Mouse (Mus musculus): ENCODE data around the gene 5730480H06Rik. TPM values are rescaled to one million over a fixed set of nuclear protein-coding genes. Genes with fewer than 3 reads are reported as not detected.
A peak's percentile ranks its signal among the peaks of the same experiment; 100 is the strongest.

5730480H06Rik gene
- total RNA-seq (2021): 10 to 100 TPM; 19.3 to 20.5 TPM
- long read RNA-seq, experiment 1, transcript 5730480H06Rik-201 (9 exons, 1,616 nt): major isoform, 9 of 16 reads
- long read RNA-seq, experiment 1, partial matches to known transcripts: 0 of 16 reads
- long read RNA-seq, experiment 1, other reads (novel, unspliced or antisense): 5 of 16 reads
- long read RNA-seq, experiment 2, transcript 5730480H06Rik-201 (9 exons, 1,616 nt): major isoform, 8 of 9 reads
- long read RNA-seq, experiment 2, partial matches to known transcripts: 0 of 9 reads
- long read RNA-seq, experiment 2, other reads (novel, unspliced or antisense): 1 of 9 reads

DNA sequence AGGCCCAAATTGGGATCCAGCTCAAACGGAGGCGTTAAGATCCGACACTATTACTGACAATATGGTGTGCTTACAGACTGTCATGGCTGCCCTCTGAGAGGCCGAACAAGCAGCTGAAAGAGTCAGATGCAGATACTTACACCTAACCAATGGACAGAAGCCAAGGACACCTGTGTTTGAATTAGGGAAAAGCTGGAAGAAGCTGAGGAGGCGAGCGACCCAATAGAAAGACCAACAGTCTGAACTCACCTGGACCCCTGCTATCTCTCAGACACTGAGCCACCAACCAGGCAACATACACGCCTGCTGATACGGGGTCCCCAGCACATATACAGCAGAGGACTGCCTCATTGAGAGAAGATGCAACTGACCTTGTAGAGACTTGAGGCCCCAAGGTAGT lies at the start of gene 5730480H06Rik:
Gene 5730480H06Rik, plus strand, starts transcription at position 301 of the 400 bp plus-strand sequence.
- DNase-seq (ENCODE audit: low spot score in 2 of 2): no peak

DNA sequence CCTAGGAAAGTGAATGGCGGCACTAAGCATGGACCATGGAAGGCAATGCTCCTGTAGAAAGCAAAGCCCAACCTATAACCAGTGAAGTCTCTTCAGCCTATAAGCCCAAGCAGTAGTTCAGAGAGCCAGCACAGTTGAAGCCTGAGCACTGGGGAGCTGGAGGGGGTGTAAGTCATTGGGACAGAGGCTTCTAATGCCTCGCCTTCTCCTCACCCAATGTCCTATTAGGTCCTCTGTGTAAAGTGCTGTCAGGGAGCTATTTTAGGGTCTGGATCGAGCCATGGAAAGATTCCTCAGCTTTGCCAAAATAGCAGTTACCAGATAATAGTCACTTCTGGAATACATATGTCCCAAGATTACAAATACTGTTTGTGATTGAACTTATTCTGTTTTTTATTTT lies 26.6 kb upstream of the 5730480H06Rik start:
- no peak for DNase-seq (ENCODE audit: low spot score in 2 of 2)

DNA sequence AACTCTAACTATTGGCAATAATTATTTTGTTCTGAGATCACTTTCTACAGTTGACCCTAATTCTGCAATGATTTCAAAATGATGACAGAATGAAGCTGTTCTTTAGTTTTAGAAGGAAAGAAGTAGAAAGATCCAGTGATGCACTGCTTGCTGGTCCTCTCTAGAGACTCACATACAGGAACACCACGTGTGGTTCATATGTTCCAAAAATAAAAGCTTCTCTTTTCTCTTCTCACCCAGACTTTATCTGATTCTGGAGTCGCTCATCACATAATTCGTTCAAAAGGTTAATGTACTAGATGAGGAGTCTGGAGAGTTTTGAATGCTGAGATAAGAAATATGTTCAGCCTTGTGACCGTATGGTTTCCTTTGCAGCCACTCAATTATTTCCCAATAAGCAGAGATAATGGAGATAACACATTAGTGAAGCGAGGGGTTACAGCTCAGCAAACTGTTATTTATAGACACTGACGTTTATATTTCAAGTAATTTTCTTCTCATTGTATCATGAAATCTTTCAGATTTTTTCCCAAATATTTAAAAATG lies 12.6 kb upstream of the 5730480H06Rik start:
- no peak for DNase-seq (ENCODE audit: low spot score in 2 of 2)

DNA sequence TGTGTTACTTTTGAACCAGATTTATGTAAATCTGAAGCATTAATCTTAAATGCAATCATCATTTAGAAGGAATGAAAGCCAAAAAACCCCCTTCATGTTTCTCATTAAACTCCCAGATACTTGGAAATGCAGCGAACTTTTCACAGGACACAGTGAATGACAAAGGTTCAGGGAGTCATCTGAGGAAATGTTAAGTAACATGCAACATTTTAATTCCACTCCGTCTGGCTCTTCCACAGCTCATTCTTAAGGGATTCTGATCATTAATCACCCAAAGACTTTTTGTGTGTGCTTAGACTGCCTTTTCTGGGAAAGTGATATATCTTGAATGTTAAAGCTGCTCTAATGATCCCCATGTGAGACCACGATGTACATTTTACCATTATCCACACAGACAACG lies 7.2 kb upstream of the 5730480H06Rik start:
- DNase-seq (ENCODE audit: low spot score in 2 of 2): no peak

DNA sequence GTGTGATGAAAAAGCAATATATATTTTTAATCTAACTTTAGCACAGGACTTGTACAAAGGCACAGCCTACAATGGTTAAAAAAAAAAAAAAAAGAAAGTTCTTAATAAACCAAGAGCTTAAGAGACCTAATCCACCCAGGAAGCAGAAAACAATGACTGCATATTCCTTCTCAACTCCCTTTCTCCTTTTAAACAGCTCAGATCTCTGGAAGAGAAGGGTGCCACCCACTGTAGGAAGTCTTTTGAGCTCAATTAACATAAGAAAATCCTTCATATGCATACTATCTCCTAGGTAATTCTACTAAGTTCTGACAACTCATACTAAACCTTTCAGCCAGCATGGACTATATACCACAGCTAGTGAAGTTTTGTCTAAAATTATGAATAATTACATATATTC lies 1.5 kb upstream of the 5730480H06Rik start:
- DNase-seq (ENCODE audit: low spot score in 2 of 2): no peak

DNA sequence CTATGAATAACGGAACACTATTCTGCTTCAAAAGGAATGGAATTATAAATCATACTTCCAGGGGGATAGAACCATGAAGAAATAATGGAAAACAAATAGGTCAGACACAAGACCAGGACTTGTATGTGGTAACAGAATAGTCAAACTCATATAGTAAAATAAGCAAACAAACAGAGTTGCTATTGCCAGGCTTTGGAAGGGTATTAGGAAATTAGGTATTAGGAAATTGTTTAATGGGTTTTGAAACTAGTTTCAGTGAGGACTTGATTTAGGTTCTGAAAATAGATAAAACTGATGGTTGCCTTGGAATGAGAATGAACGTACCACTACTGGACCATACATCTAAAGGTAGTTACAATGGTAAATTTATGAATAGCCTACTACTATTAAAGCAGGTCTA lies 2.0 kb downstream of the 5730480H06Rik start:
- no peak for DNase-seq (ENCODE audit: low spot score in 2 of 2)

DNA sequence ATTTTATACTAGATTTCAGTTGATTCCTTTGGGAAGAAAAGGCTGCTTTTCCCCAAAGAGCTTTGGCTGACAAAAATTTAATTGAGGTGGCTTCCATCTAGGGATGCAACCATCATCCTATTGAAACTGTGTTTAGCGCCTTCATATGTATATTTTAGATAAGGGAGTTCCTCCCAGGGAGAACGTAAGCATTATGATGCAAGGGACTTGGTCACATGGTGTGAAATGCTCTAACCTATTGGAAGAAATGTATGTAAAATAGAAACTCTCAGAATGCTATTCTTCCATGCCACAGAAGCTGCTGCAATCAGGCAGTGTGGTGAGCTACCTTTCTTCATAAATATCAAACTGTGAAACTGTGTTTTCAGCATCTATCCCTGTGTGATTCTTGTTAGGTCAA lies 3.1 kb downstream of the 5730480H06Rik start:
- no peak for DNase-seq (ENCODE audit: low spot score in 2 of 2)

DNA sequence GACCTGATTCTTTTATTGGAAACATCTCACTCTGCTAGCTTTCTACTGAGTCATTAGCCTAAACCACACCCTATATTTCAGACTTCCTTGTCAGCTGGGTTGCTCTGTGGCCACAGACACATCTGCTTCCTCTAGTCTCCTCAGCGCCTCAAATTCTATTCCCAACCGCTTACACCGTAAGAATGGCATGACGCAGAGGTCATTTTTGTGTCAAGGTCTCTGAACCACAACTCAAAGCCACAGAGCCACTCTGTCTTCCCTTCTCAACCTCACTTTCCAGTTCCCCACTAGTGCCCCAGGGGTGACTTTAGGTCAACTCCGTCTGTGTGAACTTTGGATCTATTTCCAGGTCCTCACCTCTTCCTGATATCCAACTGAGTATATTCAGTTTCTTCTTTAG lies 3.7 kb downstream of the 5730480H06Rik start:
- DNase-seq (ENCODE audit: low spot score in 2 of 2): no peak

DNA sequence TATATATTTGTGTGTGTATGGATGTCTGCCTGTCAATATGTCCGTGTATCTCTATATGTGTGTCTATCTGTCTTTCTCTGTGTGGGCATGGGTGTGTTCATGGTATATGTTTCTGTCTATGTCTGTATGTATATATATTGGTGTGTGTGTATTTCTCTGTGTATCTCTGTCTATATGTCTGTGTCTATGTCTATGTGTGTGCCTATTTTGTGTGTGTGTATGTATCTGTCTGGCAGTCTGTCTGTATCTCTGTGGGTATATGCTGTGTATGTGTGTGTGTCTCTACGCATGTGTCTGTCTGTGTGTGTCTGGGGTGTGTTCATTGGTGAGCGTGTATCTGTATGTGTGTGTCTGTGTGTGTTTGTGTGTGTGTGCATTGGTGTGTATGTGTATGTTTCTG lies 5.7 kb downstream of the 5730480H06Rik start:
- DNase-seq (ENCODE audit: low spot score in 2 of 2): no peak

DNA sequence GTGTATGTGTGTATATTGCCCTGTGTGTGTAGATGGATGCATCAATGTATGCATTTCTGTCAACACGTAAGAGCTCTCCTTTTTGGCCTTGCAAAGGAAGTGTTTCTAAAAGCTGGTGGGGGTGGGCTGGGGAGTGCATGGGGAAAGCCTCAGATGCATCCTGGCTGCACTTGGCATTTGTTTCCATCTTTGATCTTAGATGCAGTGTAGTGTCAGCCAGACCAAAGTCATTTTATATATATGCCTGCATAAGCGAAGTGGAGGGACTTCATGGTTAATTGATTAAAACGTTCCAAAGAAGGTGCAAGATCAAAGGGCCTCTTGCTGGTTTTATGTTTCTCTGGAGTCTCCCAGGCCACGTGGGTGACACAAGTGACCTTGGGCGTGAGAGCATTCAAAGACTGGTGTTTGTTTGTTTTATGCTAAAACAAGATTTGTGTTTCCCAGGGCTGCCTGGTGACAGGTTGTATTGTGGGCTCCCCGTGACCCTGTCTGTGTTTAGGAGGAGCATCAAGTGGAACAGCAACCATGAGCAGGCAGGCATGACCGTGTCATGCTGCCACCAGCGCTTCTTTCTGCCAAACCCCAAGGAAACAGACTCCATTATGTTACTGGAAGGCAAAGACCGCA lies 6.2 kb downstream of the 5730480H06Rik start:
- no peak for DNase-seq (ENCODE audit: low spot score in 2 of 2)

DNA sequence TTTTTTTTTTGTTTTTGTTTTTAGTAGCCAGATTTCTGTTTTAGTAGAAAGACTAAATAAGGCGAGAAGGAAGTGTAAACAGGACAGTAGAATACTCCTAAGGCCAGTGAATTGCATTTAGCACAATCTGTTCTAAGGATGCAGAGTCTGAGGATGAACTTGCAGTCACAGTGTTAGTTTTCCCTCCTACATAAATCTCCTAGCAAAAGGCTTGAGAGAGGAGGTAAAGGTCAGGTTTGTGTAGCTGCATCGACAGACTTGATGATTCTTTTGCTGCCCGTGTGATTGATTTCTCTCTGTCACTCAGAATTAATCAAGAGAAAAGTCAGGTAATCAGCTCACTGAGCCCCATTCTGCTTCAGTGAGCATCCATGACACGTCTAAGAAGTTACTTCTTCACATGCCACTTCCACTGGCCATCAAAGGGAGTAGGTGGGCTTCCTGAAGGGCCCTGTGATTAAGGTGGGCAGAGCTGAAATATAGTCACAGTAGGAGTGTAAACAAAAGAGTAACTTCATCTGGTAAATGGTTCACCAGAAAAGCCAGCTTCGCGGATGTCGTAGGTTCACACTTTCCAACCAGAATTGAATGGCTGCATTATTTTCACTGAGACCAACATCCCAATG lies 13.2 kb downstream of the 5730480H06Rik start:
- no peak for DNase-seq (ENCODE audit: low spot score in 2 of 2)

DNA sequence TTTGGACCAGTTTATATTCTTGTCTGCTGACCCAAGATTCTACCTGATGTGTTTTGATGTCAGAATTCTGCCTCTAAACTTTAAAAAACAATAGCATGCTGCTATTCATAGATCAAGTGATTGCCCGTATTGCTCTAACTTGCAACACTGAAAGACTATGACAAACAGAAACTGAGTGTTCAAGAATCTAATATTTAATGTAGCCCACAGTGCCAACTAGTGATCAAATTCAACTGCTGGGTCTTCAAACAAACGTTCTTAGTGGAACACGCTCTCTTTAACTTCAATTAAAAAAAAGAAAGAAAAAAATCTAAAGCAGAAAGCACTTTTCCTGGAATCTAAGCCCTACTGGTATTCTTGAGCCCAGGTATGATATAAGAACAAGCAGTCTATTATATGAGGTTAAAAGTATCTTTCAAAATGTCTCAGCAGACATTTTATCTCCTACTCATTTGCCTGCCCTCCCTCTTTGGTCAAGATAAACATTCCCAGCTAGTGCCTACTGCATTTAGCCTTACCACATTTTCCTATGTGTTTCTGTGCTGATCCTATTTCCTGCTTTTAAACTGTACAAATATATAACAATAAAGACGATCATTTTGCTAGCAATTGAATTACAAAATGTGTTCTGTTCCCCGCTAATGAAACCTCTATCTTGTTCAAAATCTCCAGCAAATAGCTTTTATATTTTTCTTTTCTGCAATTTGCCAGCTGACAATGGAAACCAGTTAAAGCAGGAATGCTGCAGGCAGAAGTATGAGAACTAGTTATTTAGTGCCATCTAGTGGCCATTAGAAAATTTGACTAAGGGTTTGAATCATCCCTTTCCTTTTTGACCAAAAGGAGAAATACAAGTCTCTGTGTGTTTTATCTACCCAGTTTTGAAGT lies 17.6 kb downstream of the 5730480H06Rik start:
- peak in 1 of 2 experiments; percentile 66 for DNase-seq (ENCODE audit: low spot score in 2 of 2)

DNA sequence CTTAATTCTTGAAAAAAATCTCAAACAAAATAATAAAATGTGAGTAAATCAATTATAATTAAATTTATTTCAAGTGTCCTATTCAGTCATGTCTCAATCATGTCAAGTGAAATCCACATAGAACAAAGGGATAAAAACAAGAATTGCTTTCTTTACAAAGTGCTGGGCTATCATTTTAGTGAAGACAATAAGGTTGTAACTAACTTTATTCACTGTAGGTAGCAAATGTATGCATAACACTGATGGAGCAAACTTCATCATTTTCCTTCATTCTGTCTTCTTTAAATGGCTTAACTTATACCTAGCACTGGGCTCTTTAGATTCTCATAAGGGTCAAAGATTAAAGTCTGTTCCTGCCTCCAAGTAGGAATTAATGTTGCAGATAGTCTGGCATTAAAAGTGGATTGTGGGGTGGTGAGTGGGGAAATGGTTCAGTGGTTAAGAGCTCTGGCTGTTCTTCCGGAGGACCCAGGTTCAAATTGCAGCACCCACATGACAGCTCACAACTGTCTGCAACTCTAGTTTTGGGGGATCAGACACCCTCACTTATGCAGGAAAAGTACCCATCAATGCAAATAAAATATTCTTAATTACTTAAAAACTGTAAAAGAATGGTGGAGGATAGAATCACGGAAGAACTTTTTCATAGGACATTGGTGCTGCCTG lies 18.4 kb downstream of the 5730480H06Rik start:
- DNase-seq (ENCODE audit: low spot score in 2 of 2): no peak

DNA sequence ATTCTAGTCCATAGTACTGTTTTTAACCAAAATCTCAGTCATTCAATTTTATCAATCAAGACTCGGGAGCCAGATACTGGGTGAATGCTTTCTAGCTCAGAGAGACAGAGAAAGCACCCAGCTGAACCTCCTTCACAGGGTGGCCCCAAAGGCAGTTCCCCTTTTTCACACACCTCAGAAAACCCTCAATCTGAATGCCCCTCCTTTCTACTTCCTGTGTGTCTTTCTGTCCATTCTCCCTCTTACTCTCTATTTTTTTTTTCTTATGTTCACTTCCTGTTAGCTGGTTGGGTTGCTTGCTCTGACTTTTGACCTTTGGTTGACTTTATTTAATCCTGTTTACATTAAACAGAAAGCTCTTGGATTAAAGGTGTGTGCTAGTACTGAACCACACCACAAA lies 21.6 kb downstream of the 5730480H06Rik start:
- no peak for DNase-seq (ENCODE audit: low spot score in 2 of 2)

DNA sequence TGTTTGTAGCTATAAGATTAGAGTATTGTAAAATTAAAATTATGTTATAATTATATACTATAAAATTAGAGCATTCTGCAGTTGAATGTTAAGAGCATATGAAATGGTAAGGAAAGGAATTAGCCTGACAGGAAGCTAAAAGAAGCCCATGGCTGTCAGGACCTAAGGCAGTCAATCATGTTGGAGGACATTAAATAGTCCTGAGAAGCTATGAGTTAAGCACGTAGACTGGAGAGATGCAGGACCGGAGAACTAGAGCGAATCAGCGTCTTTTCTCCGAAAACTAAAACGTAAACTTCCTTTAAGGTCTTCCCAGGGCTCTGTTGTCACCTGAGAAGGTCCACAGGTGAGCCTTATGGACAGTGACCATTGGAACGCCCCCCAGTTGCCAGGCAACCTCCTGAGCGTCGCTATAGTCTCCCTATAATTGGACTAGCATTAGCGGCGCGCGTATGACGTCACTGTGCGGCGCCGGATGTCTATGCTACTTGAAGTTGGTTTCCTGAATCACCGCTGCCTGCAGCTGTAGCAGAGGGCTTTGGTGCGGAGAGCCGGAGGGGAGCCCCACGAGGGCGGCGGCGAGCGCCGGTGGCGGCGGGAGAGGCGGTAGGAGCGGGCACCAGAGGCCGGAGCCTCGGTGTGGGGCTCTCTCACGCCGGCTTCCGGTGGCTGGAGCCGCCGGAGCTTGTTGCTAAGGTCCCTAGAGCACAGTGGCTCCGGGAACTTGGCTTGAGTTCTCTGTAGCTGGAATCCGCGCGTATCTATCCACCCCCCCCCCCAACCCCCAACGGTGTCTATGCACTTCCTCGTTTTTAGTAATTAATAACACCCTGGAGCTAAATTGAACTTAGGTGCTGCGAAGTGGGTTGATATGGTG lies 44.4 kb downstream of the 5730480H06Rik start:
- peak; percentile 95 to 96 for DNase-seq (ENCODE audit: low spot score in 2 of 2)

DNA sequence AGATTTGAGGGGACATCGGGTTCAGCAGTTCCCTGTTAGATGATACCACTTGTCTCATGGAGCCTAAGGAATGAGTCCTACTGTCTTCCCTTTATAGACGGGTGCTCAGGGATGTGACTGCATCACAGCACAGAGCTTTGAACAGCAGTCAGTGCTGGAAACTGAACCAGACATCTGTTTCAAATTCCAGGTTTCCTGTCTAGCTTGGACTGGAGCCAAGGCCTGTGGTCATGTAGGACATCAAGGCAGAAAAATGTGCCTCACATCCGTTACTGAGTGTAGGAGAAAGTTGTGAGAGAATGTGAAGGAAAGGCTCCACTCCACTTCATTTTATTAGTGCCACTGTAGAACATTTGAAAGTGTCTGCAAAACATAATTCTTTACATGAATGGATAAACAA lies 74.7 kb downstream of the 5730480H06Rik start:
- no peak for DNase-seq (ENCODE audit: low spot score in 2 of 2)

DNA sequence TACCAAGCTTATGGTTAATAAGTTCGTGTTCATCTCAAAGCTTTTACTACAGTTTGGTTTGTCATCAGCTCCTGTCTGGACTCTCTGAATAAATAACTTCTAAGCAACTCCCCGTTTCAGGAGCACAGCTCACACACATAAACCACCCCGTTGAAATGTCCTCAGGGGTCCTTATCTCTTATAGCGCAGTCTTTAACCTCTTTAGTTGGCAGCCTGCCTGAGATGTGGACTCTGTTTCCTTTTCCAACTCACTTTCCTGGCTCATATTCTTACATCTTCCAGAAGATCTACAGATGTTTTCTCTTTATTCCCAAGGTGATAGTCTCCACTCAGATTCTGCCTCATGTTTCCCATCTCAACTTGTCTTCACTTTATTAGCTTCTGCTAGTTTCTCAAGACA lies 80.5 kb downstream of the 5730480H06Rik start:
- no peak for DNase-seq (ENCODE audit: low spot score in 2 of 2)

DNA sequence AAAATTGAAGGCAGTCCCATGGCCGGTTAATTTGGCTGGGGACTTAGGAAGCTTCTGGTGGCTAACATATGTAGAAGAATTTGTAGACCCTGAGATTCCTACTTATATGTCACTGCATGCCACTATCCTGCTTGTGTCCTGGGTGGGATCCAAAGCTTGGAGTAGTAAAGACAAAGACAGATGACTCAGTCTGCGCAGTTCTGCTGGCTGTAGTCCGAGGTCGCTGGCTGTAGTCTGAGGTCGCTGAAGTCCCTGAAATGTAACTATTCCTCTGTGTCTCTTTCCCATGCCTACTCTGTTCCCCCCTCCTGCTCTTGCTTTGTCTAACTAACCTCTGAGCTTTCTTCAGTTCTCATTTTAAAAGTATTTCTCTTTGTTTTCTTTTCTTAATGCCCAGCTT lies 82.6 kb downstream of the 5730480H06Rik start:
- no peak for DNase-seq (ENCODE audit: low spot score in 2 of 2)

DNA sequence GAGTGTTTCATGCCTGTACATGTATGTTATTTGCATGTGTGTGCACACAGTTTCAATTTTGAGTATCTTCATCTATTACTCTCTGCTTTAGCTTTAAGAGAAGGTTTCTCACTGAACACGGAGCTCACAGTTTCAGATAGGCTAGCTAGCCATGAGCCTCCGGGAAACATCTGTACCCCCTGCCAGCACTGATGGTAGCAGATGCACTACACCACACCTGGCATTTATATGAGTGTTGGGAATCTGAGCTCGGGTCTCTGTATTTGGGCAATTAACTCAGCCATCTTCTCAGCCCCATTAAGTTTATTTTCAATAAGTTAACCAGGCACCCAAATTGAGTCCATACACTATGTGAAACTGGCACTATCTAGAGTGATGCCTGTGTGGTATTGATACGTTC lies 83.7 kb downstream of the 5730480H06Rik start:
- no peak for DNase-seq (ENCODE audit: low spot score in 2 of 2)

DNA sequence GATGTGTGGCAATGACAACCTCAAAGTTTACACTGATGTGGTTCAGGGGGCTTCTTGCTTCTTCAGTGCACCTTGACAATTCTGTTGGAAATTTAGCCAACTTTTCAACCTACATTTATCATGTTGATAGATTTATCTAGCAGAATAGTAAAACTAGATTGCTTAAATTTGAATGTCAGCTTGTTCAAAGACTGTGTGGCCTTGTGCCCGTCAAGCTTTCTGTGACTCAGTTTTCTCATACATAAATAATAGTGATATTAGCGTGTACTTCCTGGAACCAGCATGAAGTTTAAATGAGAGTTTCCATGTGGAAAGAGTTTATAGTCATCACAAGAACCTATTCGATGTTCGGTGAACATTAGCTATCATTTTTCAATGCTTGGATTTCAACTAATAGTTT lies 84.5 kb downstream of the 5730480H06Rik start:
- DNase-seq (ENCODE audit: low spot score in 2 of 2): no peak

Measured in layer of hippocampus, postnatal 14 days (tissue).